Mouse (Mus musculus) neural tube, embryonic 11.5 days (tissue): Measurements from ENCODE around the gene Trp53i13. TPM values are rescaled to one million over a fixed set of nuclear protein-coding genes. Genes with fewer than 3 reads are reported as not detected.

ENCODE experiments used
- ATAC-seq: fragments of 200-750 bp; cut with Nextera tagmentation; 2 replicates; pipeline ENCODE4 v1.8.0; 2017; ENCODE audit warnings: moderate number of reproducible peaks, mild to moderate bottlenecking, moderate TSS enrichment, moderate library complexity; ENCODE audit not compliant: insufficient read depth, low FRiP score, low TSS enrichment
- DNase-seq: peaks from one replicate; pipeline ENCODE4 v3.0.0-alpha.2; 2015; ENCODE audit warnings: low spot score
- H3K27ac ChIP-seq: fragments of 300-500 bp; sonication (generic); 2 replicates; pipeline ENCODE4 v1.5.1; 2014; ENCODE audit warnings: low read depth, mild to moderate bottlenecking, low read length
- H3K27me3 ChIP-seq: fragments of 300-500 bp; sonication (generic); 2 replicates; pipeline ENCODE4 v1.6.1; 2014; ENCODE audit warnings: mild to moderate bottlenecking, low read length, mixed read lengths; ENCODE audit not compliant: control insufficient read depth, insufficient read depth
- H3K36me3 ChIP-seq: fragments of 300-500 bp; sonication (generic); 2 replicates; pipeline ENCODE4 v1.6.1; 2014; ENCODE audit warnings: mild to moderate bottlenecking, low read length, moderate library complexity, mixed read lengths; ENCODE audit not compliant: control insufficient read depth, insufficient read depth
- H3K4me1 ChIP-seq: fragments of 300-500 bp; sonication (generic); 2 replicates; pipeline ENCODE4 v1.6.1; 2014; ENCODE audit warnings: low read length, mixed read lengths; ENCODE audit not compliant: control insufficient read depth, insufficient read depth
- H3K4me2 ChIP-seq: fragments of 300-500 bp; sonication (generic); 2 replicates; pipeline ENCODE4 v1.6.1; 2014; ENCODE audit warnings: low read depth, mild to moderate bottlenecking, moderate library complexity
- H3K4me3 ChIP-seq: fragments of 300-500 bp; sonication (generic); 2 replicates; pipeline ENCODE4 v1.5.1; 2014; ENCODE audit warnings: low read depth, low read length
- H3K9ac ChIP-seq: fragments of 300-500 bp; sonication (generic); 2 replicates; pipeline ENCODE4 v1.6.1; 2014; ENCODE audit warnings: mild to moderate bottlenecking, low read length
- H3K9me3 ChIP-seq: fragments of 300-500 bp; sonication (generic); 2 replicates; pipeline ENCODE4 v1.6.1; 2016; ENCODE audit warnings: low read length; ENCODE audit not compliant: control insufficient read depth
- WGBS: fragments of 180-500 bp; shearing (Covaris S2); extraction: QIAGEN DNeasy Blood & Tissue Kit; methylation state at CpG from one replicate; pipeline ENCODE4 v1.1.7; 2014; 5-methylcytosine and 5-hydroxymethylcytosine counted together
- polyA plus RNA-seq: library from polyadenylated mRNA; unstranded; fragments of >200 nt; fragmentation: Nextera tagmentation; extraction: Ambion mirVana; gene quantifications from 2 replicates; pipeline ENCODE4 v1.2.1, GENCODE M21; 2014

Gene Trp53i13
- polyA plus RNA-seq, 1 experiment from 2014 or later = 31.9 TPM

GRCm38 (mm10) chr11:77463786-77464185, 52.0 kb downstream of the Trp53i13 start:
- Histone ChIP-seq H3K4me2 (no peak overlapping the region), H3K4me3 (no peak overlapping the region), H3K27me3 (peaks cover 46% of the 10 kb centered on the region), H3K4me1 (no peaks in the 10 kb centered on the region), H3K27ac (no peak overlapping the region), H3K36me3 (no peaks in the 10 kb centered on the region), H3K9ac (no peak overlapping the region), H3K9me3 (no peaks in the 10 kb centered on the region)
- DNase-seq (no peak), ATAC-seq (no peak)
- WGBS = 80% methylated on average over 10 of the region's 10 CpGs

DNA sequence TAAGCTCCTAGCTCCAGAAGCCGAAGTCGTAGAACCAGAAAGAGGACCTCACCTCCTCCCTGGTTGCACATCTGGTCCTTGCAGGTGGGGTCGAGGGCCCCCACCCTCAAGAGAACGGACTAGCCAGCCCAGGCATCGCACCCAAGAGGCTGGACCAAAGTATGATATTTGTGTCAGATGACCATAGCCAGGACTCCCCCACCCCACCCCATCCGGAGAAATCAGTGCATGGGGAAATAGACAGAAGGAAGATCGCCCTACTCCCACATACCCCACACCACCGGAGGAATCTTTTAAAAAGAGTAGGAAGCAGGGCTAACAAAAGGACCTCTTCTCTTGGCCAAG, 52.7 kb downstream of the Trp53i13 start:
- peaks cover 46% of the 10 kb centered on the region for H3K27me3 ChIP-seq
- H3K9ac ChIP-seq = no peak overlapping the region
- ATAC-seq = no peak

DNA sequence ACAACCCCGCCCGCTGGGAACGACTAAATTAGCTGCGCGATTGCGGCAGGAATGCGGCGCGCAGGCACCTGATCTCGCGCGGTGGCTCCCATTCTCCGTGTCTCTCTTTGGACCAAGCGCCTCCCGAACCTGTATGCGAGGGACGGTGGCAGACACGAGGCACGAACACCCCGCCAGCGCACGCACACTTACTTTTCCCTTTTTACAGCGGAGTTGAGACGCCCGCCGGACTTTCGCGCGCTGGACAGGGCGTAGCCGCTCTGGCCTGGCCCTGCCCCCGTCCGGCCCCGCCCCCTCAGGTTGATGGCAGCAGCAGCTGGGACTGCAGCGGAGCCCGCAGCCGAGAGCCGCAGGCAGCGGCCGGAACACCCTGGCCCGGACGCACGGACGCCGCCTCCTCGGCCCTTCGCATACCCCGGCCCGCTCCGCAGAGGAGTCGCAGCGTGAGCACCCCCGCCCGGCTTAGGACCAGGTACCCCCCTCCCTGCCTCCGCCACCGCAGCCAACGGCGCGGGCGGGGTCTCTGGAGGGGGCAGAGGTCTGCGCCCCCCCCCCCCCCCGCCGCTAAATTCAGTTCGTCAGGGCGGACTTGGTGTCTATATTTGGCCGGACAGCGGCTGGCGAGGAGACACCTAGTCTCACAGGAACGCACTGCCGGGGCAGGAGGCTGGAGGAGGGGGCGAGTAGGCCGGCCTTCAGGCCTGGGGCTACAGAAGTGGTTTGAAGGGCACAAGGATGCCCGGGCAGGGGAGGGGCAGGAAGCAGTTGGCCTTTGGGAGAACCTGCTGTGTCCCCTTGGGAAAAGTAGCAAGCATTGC, 53.3 kb downstream of the Trp53i13 start, which contains the start of gene Coro6:
TSS of gene Coro6 (plus strand) at position 129 of the 818 bp plus-strand sequence.
- Histone ChIP-seq H3K27me3 (peaks cover 42% of the 10 kb centered on the region), H3K9ac (peak within 1 kb of the TSS; percentile 47), H3K36me3 (no peaks in the 10 kb centered on the region), H3K27ac (no peak within 1 kb of the TSS), H3K4me2 (peak within 1 kb of the TSS; percentile 80), H3K4me3 (peak within 1 kb of the TSS; percentile 47), H3K9me3 (no peaks in the 10 kb centered on the region), H3K4me1 (no peaks in the 10 kb centered on the region)
- WGBS = under 1% methylated on average over 67 of the region's 73 CpGs
- DNase-seq (peak; percentile 66), ATAC-seq (no peak)

More for the DNA sequence above, 52.7 kb downstream of the Trp53i13 start:
- H3K36me3 ChIP-seq = no peaks in the 10 kb centered on the region
- no peak for DNase-seq
- H3K27ac ChIP-seq = no peak overlapping the region
- H3K9me3 ChIP-seq = no peaks in the 10 kb centered on the region
- WGBS = 45% methylated on average over 8 of the region's 8 CpGs
- H3K4me2 ChIP-seq = peak overlapping the region; percentile 80
- H3K4me1 ChIP-seq = no peaks in the 10 kb centered on the region
- no peak overlapping the region for H3K4me3 ChIP-seq

DNA sequence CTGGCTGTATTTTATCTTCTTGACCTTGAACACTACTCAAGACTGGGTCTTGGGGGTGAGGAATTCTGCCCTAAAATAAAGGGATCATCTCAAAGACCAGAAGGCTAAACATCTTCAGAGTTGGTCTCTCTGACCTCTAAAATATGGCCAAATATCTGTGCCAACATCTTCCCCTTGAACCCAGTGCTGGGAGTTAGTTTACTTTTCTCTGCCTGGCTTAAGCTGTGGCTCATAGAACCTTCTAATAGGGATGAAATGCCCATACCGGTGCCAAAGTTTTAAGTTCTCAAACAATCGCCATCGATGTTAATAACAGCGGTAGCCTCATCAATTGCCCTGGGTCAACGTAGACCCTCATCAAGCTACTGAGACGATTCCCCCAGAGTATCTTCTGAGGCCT, 53.9 kb downstream of the Trp53i13 start:
- WGBS = 2% methylated on average over 6 of the region's 6 CpGs
- peaks cover 36% of the 10 kb centered on the region for H3K27me3 ChIP-seq
- no peak for ATAC-seq
- peak overlapping the region; percentile 47 for H3K4me3 ChIP-seq
- no peak overlapping the region for H3K9ac ChIP-seq
- H3K9me3 ChIP-seq = no peaks in the 10 kb centered on the region
- no peaks in the 10 kb centered on the region for H3K36me3 ChIP-seq
- no peak overlapping the region for H3K27ac ChIP-seq
- H3K4me1 ChIP-seq = no peaks in the 10 kb centered on the region
- peak overlapping the region; percentile 80 for H3K4me2 ChIP-seq
- DNase-seq = no peak

Other genes starting within 250 kb of the Trp53i13 start
- 0.41 and 0.43 TPM in 2 replicates for gene Coro6, start 53.6 kb downstream of the Trp53i13 start, polyA plus RNA-seq
- gene Ankrd13b, start 26.3 kb downstream of the Trp53i13 start, polyA plus RNA-seq = 19.4 and 20.5 TPM in 2 replicates
- 18.7 and 21.2 TPM in 2 replicates for gene Git1, start 22.4 kb downstream of the Trp53i13 start, polyA plus RNA-seq
- 2.8 and 4.0 TPM in 2 replicates for gene Abhd15, start 859 bp downstream of the Trp53i13 start, polyA plus RNA-seq
- not detected in 2 replicates for gene Gm10392, start 3.2 kb upstream of the Trp53i13 start, polyA plus RNA-seq
- gene Taok1, start 91.8 kb upstream of the Trp53i13 start, polyA plus RNA-seq = 18.4 and 18.6 TPM in 2 replicates
- gene Nufip2, start 170.2 kb upstream of the Trp53i13 start, polyA plus RNA-seq = 3.8 and 4.0 TPM in 2 replicates
- 2.8 and 3.6 TPM in 2 replicates for gene Cryba1, start 209.3 kb upstream of the Trp53i13 start, polyA plus RNA-seq
- 26.5 and 31.3 TPM in 2 replicates for gene Myo18a, start 247.3 kb upstream of the Trp53i13 start, polyA plus RNA-seq